Mouse (Mus musculus) ES-Bruce4 (cell line): Measurements from ENCODE around the gene Ropn1l.
A peak's percentile ranks its signal among the peaks of the same experiment; 100 is the strongest.

Experiments used
- CTCF ChIP-seq: IDR thresholded peaks from one replicate; pipeline ENCODE4 v1.8.1; 2011; ENCODE audit warnings: low read depth, low read length
- EP300 ChIP-seq: IDR thresholded peaks from 2 replicates; pipeline ENCODE4 v1.6.1; 2011; ENCODE audit warnings: low read depth, low read length; ENCODE audit not compliant: insufficient read depth
- POLR2A ChIP-seq: IDR thresholded peaks from one replicate; pipeline ENCODE4 v1.8.1; 2011; ENCODE audit warnings: low read length; ENCODE audit not compliant: insufficient read depth

DNA sequence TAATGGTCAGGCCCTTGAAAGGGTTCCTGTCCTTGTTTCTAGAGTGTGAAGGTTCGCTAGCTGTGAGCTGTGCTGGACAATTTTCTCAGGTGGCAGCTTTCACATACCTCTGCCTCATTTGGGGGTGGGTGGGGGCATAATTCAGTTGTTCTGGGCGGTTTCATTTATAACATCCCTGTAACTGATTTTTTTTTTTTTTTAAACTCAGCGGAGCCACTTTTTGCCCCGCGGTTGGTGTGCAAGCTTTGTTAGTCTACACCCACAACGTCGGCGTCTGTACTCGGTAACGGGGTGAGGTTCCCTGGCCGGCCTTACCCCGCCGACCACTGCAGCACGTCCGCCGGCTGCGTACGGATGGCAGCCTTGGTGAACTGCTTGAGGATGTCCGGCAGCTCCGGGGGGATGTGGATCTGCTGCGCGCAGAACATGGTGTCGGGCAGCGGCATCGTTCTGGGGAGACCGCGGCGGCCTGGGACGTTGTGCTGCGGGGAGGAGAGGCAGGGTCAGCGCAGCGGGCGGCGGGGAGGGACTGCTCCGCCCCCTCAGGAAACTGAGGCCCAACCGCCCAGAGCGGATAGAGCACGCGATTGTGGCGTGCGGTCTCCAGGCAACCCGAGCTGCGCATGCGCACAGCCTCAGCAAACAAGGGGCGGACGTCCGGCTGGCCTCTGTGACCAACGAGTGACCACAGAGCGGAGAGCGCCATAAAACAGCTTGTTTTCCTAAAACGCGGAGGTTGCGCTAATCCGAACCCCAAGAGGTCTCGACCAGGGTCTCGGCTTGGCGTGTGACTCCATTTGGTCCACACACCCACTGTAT is at the start of gene Ropn1l:
- TF ChIP-seq EP300 (peak; percentile 67; the same call in 1 of the 2 replicates), POLR2A (peak; percentile 8), CTCF (no peak)
